Mouse (Mus musculus) heart, embryonic 11.5 days (tissue): ENCODE measurements around the gene Heatr6. TPM values are rescaled to one million over a fixed set of nuclear protein-coding genes. Genes with fewer than 3 reads are reported as not detected.

Experiments used
- ATAC-seq: fragments of 200-750 bp; cut with Nextera tagmentation; replicated peaks from 2 replicates; pipeline ENCODE4 v1.8.0; 2017; ENCODE audit warnings: moderate library complexity; ENCODE audit not compliant: insufficient number of reproducible peaks, low FRiP score, low TSS enrichment
- H3K27ac ChIP-seq: fragments of 300-500 bp; sonication (generic); 2 replicates; pipeline ENCODE4 v1.5.1; 2014; ENCODE audit warnings: mild to moderate bottlenecking, low read depth, low read length
- H3K27me3 ChIP-seq: fragments of 300-500 bp; sonication (generic); 2 replicates; pipeline ENCODE4 v1.6.1; 2014; ENCODE audit warnings: mild to moderate bottlenecking, low read length, mixed read lengths; ENCODE audit not compliant: control insufficient read depth, insufficient read depth
- H3K36me3 ChIP-seq: fragments of 300-500 bp; sonication (generic); 2 replicates; pipeline ENCODE4 v1.6.1; 2014; ENCODE audit warnings: mild to moderate bottlenecking, low read length, moderate library complexity, mixed read lengths; ENCODE audit not compliant: control insufficient read depth, insufficient read depth
- H3K4me1 ChIP-seq: fragments of 300-500 bp; sonication (generic); 2 replicates; pipeline ENCODE4 v1.6.1; 2014; ENCODE audit warnings: low read length; ENCODE audit not compliant: control insufficient read depth, insufficient read depth
- H3K4me2 ChIP-seq: fragments of 300-500 bp; sonication (generic); 2 replicates; pipeline ENCODE4 v1.6.1; 2014; ENCODE audit warnings: mild to moderate bottlenecking, moderate library complexity
- H3K4me3 ChIP-seq: fragments of 300-500 bp; sonication (generic); 2 replicates; pipeline ENCODE4 v1.5.1; 2014; ENCODE audit warnings: low read depth, low read length
- H3K9ac ChIP-seq: fragments of 300-500 bp; sonication (generic); 2 replicates; pipeline ENCODE4 v1.6.1; 2014; ENCODE audit warnings: mild to moderate bottlenecking, low read depth, low read length, moderate library complexity
- H3K9me3 ChIP-seq: fragments of 300-500 bp; sonication (generic); replicated peaks from 2 replicates; pipeline ENCODE4 v1.6.1; 2016; ENCODE audit warnings: low read length; ENCODE audit not compliant: control insufficient read depth
- WGBS: fragments of 180-500 bp; shearing (Covaris S2); extraction: QIAGEN DNeasy Blood & Tissue Kit; methylation state at CpG from one replicate; pipeline ENCODE4 v1.1.7; 2014; ENCODE audit not compliant: insufficient replicate concordance; 5-methylcytosine and 5-hydroxymethylcytosine counted together
- polyA plus RNA-seq: library from polyadenylated mRNA; unstranded; fragments of >200 nt; fragmentation: Nextera tagmentation; extraction: Ambion mirVana; gene quantifications from 2 replicates; pipeline ENCODE4 v1.2.1, GENCODE M21; 2014

The Heatr6 gene
- polyA plus RNA-seq, 1 experiment from 2014 or later, result 16.1 TPM

- Histone ChIP-seq H3K4me3 (no peak overlapping the region), H3K27me3 (peaks cover 14% of the 10 kb centered on the region), H3K9ac (no peak overlapping the region), H3K9me3 (no peaks in the 10 kb centered on the region), H3K4me2 (no peak overlapping the region), H3K4me1 (no peaks in the 10 kb centered on the region), H3K36me3 (no peaks in the 10 kb centered on the region), H3K27ac (no peak overlapping the region)
- 72% methylated on average over 9 of the region's 9 CpGs for WGBS
- ATAC-seq, result no peak
Measured at GRCm38 (mm10) chr11:83742731-83743355, 10.7 kb upstream of the Heatr6 start.

- no peak overlapping the region for H3K4me2 ChIP-seq
- H3K27ac ChIP-seq, result no peak overlapping the region
- H3K4me1 ChIP-seq, result no peaks in the 10 kb centered on the region
- H3K27me3 ChIP-seq, result peaks cover 20% of the 10 kb centered on the region
- no peak for ATAC-seq
- WGBS, result 75% methylated on average over 3 of the region's 3 CpGs
- H3K9me3 ChIP-seq, result no peaks in the 10 kb centered on the region
- H3K9ac ChIP-seq, result no peak overlapping the region
- no peak overlapping the region for H3K4me3 ChIP-seq
- H3K36me3 ChIP-seq, result no peaks in the 10 kb centered on the region
Measured at GRCm38 (mm10) chr11:83743525-83743924, 10.0 kb upstream of the Heatr6 start.

GRCm38 (mm10) chr11:83746152-83746551, 7.3 kb upstream of the Heatr6 start:
- Histone ChIP-seq H3K9me3 (no peaks in the 10 kb centered on the region), H3K4me3 (no peak overlapping the region), H3K27me3 (peaks cover 27% of the 10 kb centered on the region), H3K4me2 (no peak overlapping the region), H3K27ac (no peak overlapping the region), H3K36me3 (no peaks in the 10 kb centered on the region), H3K4me1 (no peaks in the 10 kb centered on the region), H3K9ac (no peak overlapping the region)
- ATAC-seq, result no peak
- WGBS, result 47% methylated on average over 4 of the region's 4 CpGs

GRCm38 (mm10) chr11:83746681-83747080, 6.8 kb upstream of the Heatr6 start, which contains the start of gene Wfdc21:
Wfdc21 (plus strand) TSS chr11:83746940.
- no peaks in the 10 kb centered on the region for H3K36me3 ChIP-seq
- H3K4me1 ChIP-seq, result no peaks in the 10 kb centered on the region
- H3K4me2 ChIP-seq, result no peak within 1 kb of the TSS
- no peak for ATAC-seq
- H3K4me3 ChIP-seq, result no peak within 1 kb of the TSS
- peaks cover 28% of the 10 kb centered on the region for H3K27me3 ChIP-seq
- no peak within 1 kb of the TSS for H3K9ac ChIP-seq
- no peaks in the 10 kb centered on the region for H3K9me3 ChIP-seq
- WGBS, result 56% methylated on average over 5 of the region's 5 CpGs
- no peak within 1 kb of the TSS for H3K27ac ChIP-seq

- Histone ChIP-seq H3K27me3 (peaks cover 28% of the 10 kb centered on the region), H3K36me3 (no peaks in the 10 kb centered on the region), H3K4me2 (no peak overlapping the region), H3K9ac (no peak overlapping the region), H3K4me3 (no peak overlapping the region), H3K4me1 (no peaks in the 10 kb centered on the region), H3K9me3 (no peaks in the 10 kb centered on the region), H3K27ac (no peak overlapping the region)
- no peak for ATAC-seq
- 62% methylated on average over 6 of the region's 6 CpGs for WGBS
Measured at GRCm38 (mm10) chr11:83747376-83748265, 5.9 kb upstream of the Heatr6 start.

- H3K4me3 ChIP-seq, result peak overlapping the region; percentile 86
- 0 out of 2 replicates have a peak, but pooled peaks cover 2% of the 10 kb centered on the region for H3K27me3 ChIP-seq
- peak overlapping the region; percentile 83 for H3K4me2 ChIP-seq
- ATAC-seq, result no peak
- H3K27ac ChIP-seq, result peak overlapping the region; percentile 79
- peaks cover 13% of the 10 kb centered on the region for H3K36me3 ChIP-seq
- H3K9ac ChIP-seq, result peak overlapping the region; percentile 92
- 12% methylated on average over 8 of the region's 8 CpGs for WGBS
- no peaks in the 10 kb centered on the region for H3K9me3 ChIP-seq
- H3K4me1 ChIP-seq, result peaks cover 6% of the 10 kb centered on the region; the same call in 1 of the 2 replicates
Measured at GRCm38 (mm10) chr11:83754227-83754626, 731 bp downstream of the Heatr6 start.

- no peaks in the 10 kb centered on the region for H3K9me3 ChIP-seq
- no peak for ATAC-seq
- peaks cover 43% of the 10 kb centered on the region for H3K36me3 ChIP-seq
- H3K27me3 ChIP-seq, result no peaks in the 10 kb centered on the region
- H3K4me2 ChIP-seq, result no peak overlapping the region
- WGBS, result 91% methylated on average over 9 of the region's 9 CpGs
- no peak overlapping the region for H3K4me3 ChIP-seq
- H3K27ac ChIP-seq, result no peak overlapping the region
- H3K4me1 ChIP-seq, result no peaks in the 10 kb centered on the region
- H3K9ac ChIP-seq, result no peak overlapping the region
Measured at GRCm38 (mm10) chr11:83767306-83767705, 13.8 kb downstream of the Heatr6 start.

- 86% methylated on average over 4 of the region's 4 CpGs for WGBS
- Histone ChIP-seq H3K27ac (no peak overlapping the region), H3K27me3 (no peaks in the 10 kb centered on the region)
Measured at GRCm38 (mm10) chr11:83768976-83769375, 15.5 kb downstream of the Heatr6 start.

More at GRCm38 (mm10) chr11:83768976-83769375, 15.5 kb downstream of the Heatr6 start:
- Histone ChIP-seq H3K4me3 (no peak overlapping the region), H3K9ac (no peak overlapping the region), H3K4me1 (no peaks in the 10 kb centered on the region), H3K9me3 (no peaks in the 10 kb centered on the region), H3K4me2 (no peak overlapping the region), H3K36me3 (peaks cover 37% of the 10 kb centered on the region)
- ATAC-seq, result no peak
